Mouse (Mus musculus): ENCODE data around the gene Tfap2c.

DNA sequence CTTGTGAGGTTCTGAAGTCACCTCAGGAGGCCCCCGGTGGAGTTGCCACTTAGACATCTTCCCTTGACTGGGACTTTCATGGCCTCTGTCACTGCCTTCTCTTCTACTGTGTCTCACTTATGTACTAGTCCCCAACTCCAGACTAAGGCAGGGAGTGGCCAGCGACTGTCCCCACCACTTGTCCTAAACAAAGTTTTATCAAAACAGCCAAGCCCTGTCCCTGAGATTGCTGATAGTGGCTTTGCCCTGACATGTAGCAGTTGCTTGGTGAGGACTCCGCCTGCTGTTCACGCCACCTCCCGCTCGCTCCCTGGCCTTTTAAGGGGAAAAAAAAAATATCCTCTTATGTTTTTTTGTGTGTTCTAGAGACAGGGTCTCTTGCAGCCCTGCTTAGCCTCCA, 35.9 kb downstream of the Tfap2c start:
- no peak for TF ChIP-seq CTCF (IDR thresholded peaks at IDR 0.05; ENCODE audit: low read depth, low read length)
- no peak for TF ChIP-seq POLR2A (IDR thresholded peaks at IDR 0.05; ENCODE audit: extremely low read depth, insufficient read depth, low read length)

Measured in liver, adult 2 months (tissue).